Mouse (Mus musculus) lung, embryonic 15.5 days (tissue): Measurements from ENCODE around the gene Zfp358. TPM values are rescaled to one million over a fixed set of nuclear protein-coding genes. Genes with fewer than 3 reads are reported as not detected.

Source experiments
- ATAC-seq: fragments of 200-750 bp; cut with Nextera tagmentation; 2 replicates; pipeline ENCODE4 v1.8.0; 2017; ENCODE audit warnings: moderate number of reproducible peaks, borderline replicate concordance; ENCODE audit not compliant: low FRiP score, low TSS enrichment; ENCODE audit errors: extremely low read depth
- H3K27ac ChIP-seq: fragments of 300-500 bp; sonication (generic); 2 replicates; pipeline ENCODE4 v1.5.1; 2015; ENCODE audit warnings: moderate library complexity, mild to moderate bottlenecking, inconsistent platforms
- H3K27me3 ChIP-seq: fragments of 300-500 bp; sonication (generic); 2 replicates; pipeline ENCODE4 v1.6.1; 2015; ENCODE audit warnings: inconsistent platforms
- H3K36me3 ChIP-seq: fragments of 300-500 bp; sonication (generic); 2 replicates; pipeline ENCODE4 v1.6.1; 2015; ENCODE audit warnings: inconsistent platforms
- H3K4me1 ChIP-seq: fragments of 300-500 bp; sonication (generic); 2 replicates; pipeline ENCODE4 v1.6.1; 2015; ENCODE audit warnings: inconsistent platforms
- H3K4me2 ChIP-seq: fragments of 300-500 bp; sonication (generic); 2 replicates; pipeline ENCODE4 v1.6.1; 2015; ENCODE audit warnings: inconsistent platforms, mild to moderate bottlenecking, moderate library complexity
- H3K4me3 ChIP-seq: fragments of 300-500 bp; sonication (generic); 2 replicates; pipeline ENCODE4 v1.5.1; 2015; ENCODE audit warnings: mild to moderate bottlenecking, inconsistent platforms
- H3K9ac ChIP-seq: fragments of 300-500 bp; sonication (generic); 2 replicates; pipeline ENCODE4 v1.6.1; 2015; ENCODE audit warnings: inconsistent platforms
- H3K9me3 ChIP-seq: fragments of 300-500 bp; sonication (generic); 2 replicates; pipeline ENCODE4 v1.6.1; 2016; ENCODE audit warnings: inconsistent platforms
- WGBS: fragments of 180-500 bp; shearing (Covaris S2); methylation state at CpG from one replicate; pipeline ENCODE4 v1.1.7; 2015; 5-methylcytosine and 5-hydroxymethylcytosine counted together
- polyA plus RNA-seq: library from polyadenylated mRNA; unstranded; fragments of >200 nt; fragmentation: Nextera tagmentation; extraction: Ambion mirVana; gene quantifications from 2 replicates; pipeline ENCODE4 v1.2.1, GENCODE M21; 2015

Zfp358 gene
- polyA plus RNA-seq, 1 experiment from 2014 or later: 45.2 TPM

GRCm38 (mm10) chr8:3531936-3532335 is 39.0 kb downstream of the Zfp358 start:
- H3K4me2 ChIP-seq: no peak overlapping the region
- no peak overlapping the region for H3K4me3 ChIP-seq
- H3K36me3 ChIP-seq: peaks cover 20% of the 10 kb centered on the region
- no peaks in the 10 kb centered on the region for H3K4me1 ChIP-seq
- no peak overlapping the region for H3K9ac ChIP-seq
- H3K27ac ChIP-seq: no peak overlapping the region
- no peaks in the 10 kb centered on the region for H3K27me3 ChIP-seq
- ATAC-seq: no peak
- no peaks in the 10 kb centered on the region for H3K9me3 ChIP-seq
- WGBS: 94% methylated on average over 18 of the region's 18 CpGs

- Histone ChIP-seq H3K27ac (no peak overlapping the region), H3K4me2 (no peak overlapping the region), H3K9me3 (no peaks in the 10 kb centered on the region), H3K27me3 (no peaks in the 10 kb centered on the region), H3K4me3 (no peak overlapping the region), H3K36me3 (peaks cover 32% of the 10 kb centered on the region), H3K4me1 (no peaks in the 10 kb centered on the region), H3K9ac (no peak overlapping the region)
- ATAC-seq: peak; percentile 29; the same call in 1 of the 2 replicates
- WGBS: 61% methylated on average over 15 of the region's 15 CpGs
These were observed 43.3 kb downstream of the Zfp358 start for GRCm38 (mm10) chr8:3536053-3536841.

- no peak for ATAC-seq
- H3K4me2 ChIP-seq: no peak overlapping the region
- H3K27me3 ChIP-seq: no peaks in the 10 kb centered on the region
- no peak overlapping the region for H3K27ac ChIP-seq
- 91% methylated on average over 9 of the region's 9 CpGs for WGBS
- no peaks in the 10 kb centered on the region for H3K9me3 ChIP-seq
- peaks cover 31% of the 10 kb centered on the region for H3K36me3 ChIP-seq
- H3K4me1 ChIP-seq: no peaks in the 10 kb centered on the region
- H3K9ac ChIP-seq: no peak overlapping the region
- H3K4me3 ChIP-seq: no peak overlapping the region
These were observed 44.0 kb downstream of the Zfp358 start for GRCm38 (mm10) chr8:3536940-3537339.

GRCm38 (mm10) chr8:3537666-3538065 is 44.7 kb downstream of the Zfp358 start:
- Histone ChIP-seq H3K36me3 (peaks cover 32% of the 10 kb centered on the region), H3K9me3 (no peaks in the 10 kb centered on the region), H3K9ac (no peak overlapping the region), H3K4me3 (no peak overlapping the region), H3K4me1 (no peaks in the 10 kb centered on the region), H3K27me3 (no peaks in the 10 kb centered on the region), H3K4me2 (no peak overlapping the region), H3K27ac (no peak overlapping the region)
- ATAC-seq: no peak
- 92% methylated on average over 26 of the region's 26 CpGs for WGBS

- Histone ChIP-seq H3K27ac (no peak overlapping the region), H3K4me1 (no peaks in the 10 kb centered on the region), H3K9me3 (no peaks in the 10 kb centered on the region), H3K36me3 (peaks cover 47% of the 10 kb centered on the region), H3K27me3 (no peaks in the 10 kb centered on the region), H3K4me2 (no peak overlapping the region), H3K9ac (no peak overlapping the region), H3K4me3 (no peak overlapping the region)
- WGBS: 77% methylated on average over 7 of the region's 7 CpGs
- ATAC-seq: no peak
These were observed 46.2 kb downstream of the Zfp358 start for GRCm38 (mm10) chr8:3539146-3539545.

- Histone ChIP-seq H3K9ac (no peak overlapping the region), H3K4me3 (no peak overlapping the region), H3K27ac (no peak overlapping the region), H3K36me3 (peaks cover 53% of the 10 kb centered on the region), H3K4me1 (no peaks in the 10 kb centered on the region), H3K4me2 (no peak overlapping the region), H3K9me3 (no peaks in the 10 kb centered on the region), H3K27me3 (no peaks in the 10 kb centered on the region)
- ATAC-seq: no peak
- 84% methylated on average over 4 of the region's 4 CpGs for WGBS
These were observed 47.1 kb downstream of the Zfp358 start for GRCm38 (mm10) chr8:3540076-3540475.

- 84% methylated on average over 2 of the region's 2 CpGs for WGBS
These were observed 53.6 kb downstream of the Zfp358 start for GRCm38 (mm10) chr8:3546511-3546910.

More at GRCm38 (mm10) chr8:3546511-3546910, 53.6 kb downstream of the Zfp358 start:
- peaks cover 33% of the 10 kb centered on the region for H3K36me3 ChIP-seq
- H3K9me3 ChIP-seq: no peaks in the 10 kb centered on the region
- no peak overlapping the region for H3K4me3 ChIP-seq
- H3K4me2 ChIP-seq: no peak overlapping the region
- no peaks in the 10 kb centered on the region for H3K4me1 ChIP-seq
- no peaks in the 10 kb centered on the region for H3K27me3 ChIP-seq
- no peak overlapping the region for H3K9ac ChIP-seq
- no peak for ATAC-seq
- H3K27ac ChIP-seq: no peak overlapping the region

Other genes starting within 250 kb of the Zfp358 start
- 34.8 and 38.8 TPM in 2 replicates for gene Insr, start 213.5 kb upstream of the Zfp358 start, polyA plus RNA-seq
- gene A430078G23Rik, start 139.7 kb upstream of the Zfp358 start, polyA plus RNA-seq: 0.08 and 0.59 TPM in 2 replicates
- 6.7 and 7.8 TPM in 2 replicates for gene Arhgef18, start 100.1 kb upstream of the Zfp358 start, polyA plus RNA-seq
- 9.2 and 11.4 TPM in 2 replicates for gene Pex11g, start 25.5 kb upstream of the Zfp358 start, polyA plus RNA-seq
- gene Tex45, start 22.3 kb upstream of the Zfp358 start, polyA plus RNA-seq: not detected in 2 replicates
- gene Mcoln1, start 7.3 kb downstream of the Zfp358 start, polyA plus RNA-seq: 45.7 and 50.7 TPM in 2 replicates
- gene Pnpla6, start 22.2 kb downstream of the Zfp358 start, polyA plus RNA-seq: 21.7 and 29.9 TPM in 2 replicates
- gene C330021F23Rik, start 74.9 kb downstream of the Zfp358 start, polyA plus RNA-seq: 0.77 and 1.1 TPM in 2 replicates
- 5.8 and 6.9 TPM in 2 replicates for gene Camsap3, start 94.2 kb downstream of the Zfp358 start, polyA plus RNA-seq
- gene Xab2, start 128.2 kb downstream of the Zfp358 start, polyA plus RNA-seq: 58.0 and 61.8 TPM in 2 replicates
- 83.5 and 91.0 TPM in 2 replicates for gene Pet100, start 128.4 kb downstream of the Zfp358 start, polyA plus RNA-seq
- 0.12 TPM in 1 of 2 replicates, not detected in the other for gene Pcp2, start 132.4 kb downstream of the Zfp358 start, polyA plus RNA-seq
- 75.6 and 84.6 TPM in 2 replicates for gene Stxbp2, start 137.8 kb downstream of the Zfp358 start, polyA plus RNA-seq
- gene Retn, start 162.6 kb downstream of the Zfp358 start, polyA plus RNA-seq: not detected in 2 replicates
- 1.8 and 2.0 TPM in 2 replicates for gene Mcemp1, start 172.6 kb downstream of the Zfp358 start, polyA plus RNA-seq
- 6.8 and 8.2 TPM in 2 replicates for gene Fcor, start 179.2 kb downstream of the Zfp358 start, polyA plus RNA-seq
- gene Trappc5, start 183.2 kb downstream of the Zfp358 start, polyA plus RNA-seq: 38.4 and 39.4 TPM in 2 replicates
- gene Fcer2a, start 201.0 kb downstream of the Zfp358 start, polyA plus RNA-seq: 0.23 TPM in 1 of 2 replicates, not detected in the other
- 0.40 and 0.47 TPM in 2 replicates for gene Clec4g, start 227.5 kb downstream of the Zfp358 start, polyA plus RNA-seq